Mouse (Mus musculus): ENCODE measurements around the gene Casp8. TPM values are rescaled to one million over a fixed set of nuclear protein-coding genes. Genes with fewer than 3 reads are reported as not detected.

Gene Casp8
- polyA plus RNA-seq, 1 experiment from 2014 or later = 2.1 TPM

DNA sequence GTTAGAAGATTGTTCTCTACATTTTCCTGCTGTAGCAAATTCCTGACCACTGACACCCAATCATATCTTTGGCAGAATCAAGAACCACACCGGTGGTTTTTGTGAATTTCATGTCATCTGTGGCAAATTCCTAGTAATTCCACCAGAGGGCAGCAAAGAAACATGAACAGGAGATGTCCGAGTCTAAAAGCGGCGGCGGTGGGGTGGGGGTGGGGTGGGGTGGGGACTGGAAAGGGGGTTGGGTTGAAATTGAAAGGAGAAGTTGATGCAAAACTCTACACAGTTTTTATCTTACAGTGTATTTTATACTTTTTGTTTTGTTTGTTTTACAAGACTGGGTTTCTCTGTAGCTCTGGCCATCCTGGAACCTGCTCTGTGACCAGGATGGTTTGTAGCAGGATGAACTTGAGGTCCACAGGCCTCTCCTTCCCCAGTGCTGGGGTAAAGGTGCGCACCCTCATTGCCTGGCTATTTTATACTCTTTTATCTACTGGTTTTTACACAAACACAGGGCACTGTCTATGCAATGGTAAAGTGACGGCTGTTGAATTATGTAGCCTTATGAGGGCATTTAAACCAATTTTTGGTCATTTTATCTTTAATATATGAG lies 25.0 kb upstream of the Casp8 start:
- Histone ChIP-seq H3K9ac (replicated peaks; ENCODE audit: low read depth, low read length) (no peak overlapping the region), H3K4me2 (ENCODE audit: low read depth, low read length) (no peak overlapping the region), H3K4me3 (ENCODE audit: low read depth, low read length) (no peak overlapping the region), H3K27me3 (ENCODE audit: control insufficient read depth, insufficient read depth, low read length) (no peaks in the 10 kb centered on the region), H3K27ac (ENCODE audit: low read depth, low read length) (no peak overlapping the region), H3K9me3 (ENCODE audit: control insufficient read depth, low read length) (no peaks in the 10 kb centered on the region), H3K4me1 (ENCODE audit: control insufficient read depth, insufficient read depth, low read length) (no peaks in the 10 kb centered on the region), H3K36me3 (ENCODE audit: control insufficient read depth, insufficient read depth, low read length) (no peaks in the 10 kb centered on the region)
- ATAC-seq (ENCODE audit: low read depth) = peak; percentile 38; the same call in 1 of the 2 replicates
- 29% methylated on average over 7 of the region's 7 CpGs for WGBS

DNA sequence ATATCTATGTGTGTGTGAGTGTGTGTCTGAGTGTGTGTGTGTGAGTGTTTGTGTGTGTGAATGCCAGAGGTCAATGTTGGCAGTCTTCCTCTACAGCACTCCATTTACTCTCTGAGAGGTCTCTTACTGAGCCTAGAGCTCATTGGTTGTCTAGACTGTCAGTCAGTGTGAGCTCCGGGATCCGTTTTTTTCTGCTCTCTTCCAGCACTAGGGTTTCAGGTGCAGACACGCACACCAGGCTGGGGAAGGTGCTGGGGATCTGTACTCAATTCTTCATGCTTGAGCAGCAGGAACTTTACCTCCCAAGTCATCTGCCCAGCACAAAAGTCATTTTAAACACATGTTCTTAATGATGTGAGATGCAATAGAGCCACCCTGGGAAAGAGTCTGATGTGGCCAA lies 23.1 kb upstream of the Casp8 start:
- 79% methylated on average over 3 of the region's 3 CpGs for WGBS
- no peaks in the 10 kb centered on the region for H3K27me3 ChIP-seq (ENCODE audit: control insufficient read depth, insufficient read depth, low read length)
- no peaks in the 10 kb centered on the region for H3K4me1 ChIP-seq (ENCODE audit: control insufficient read depth, insufficient read depth, low read length)
- H3K4me2 ChIP-seq (ENCODE audit: low read depth, low read length) = no peak overlapping the region
- no peaks in the 10 kb centered on the region for H3K9me3 ChIP-seq (ENCODE audit: control insufficient read depth, low read length)
- H3K27ac ChIP-seq (ENCODE audit: low read depth, low read length) = no peak overlapping the region
- ATAC-seq (ENCODE audit: low read depth) = no peak
- no peak overlapping the region for H3K9ac ChIP-seq (replicated peaks; ENCODE audit: low read depth, low read length)
- H3K36me3 ChIP-seq (ENCODE audit: control insufficient read depth, insufficient read depth, low read length) = no peaks in the 10 kb centered on the region
- no peak overlapping the region for H3K4me3 ChIP-seq (ENCODE audit: low read depth, low read length)

DNA sequence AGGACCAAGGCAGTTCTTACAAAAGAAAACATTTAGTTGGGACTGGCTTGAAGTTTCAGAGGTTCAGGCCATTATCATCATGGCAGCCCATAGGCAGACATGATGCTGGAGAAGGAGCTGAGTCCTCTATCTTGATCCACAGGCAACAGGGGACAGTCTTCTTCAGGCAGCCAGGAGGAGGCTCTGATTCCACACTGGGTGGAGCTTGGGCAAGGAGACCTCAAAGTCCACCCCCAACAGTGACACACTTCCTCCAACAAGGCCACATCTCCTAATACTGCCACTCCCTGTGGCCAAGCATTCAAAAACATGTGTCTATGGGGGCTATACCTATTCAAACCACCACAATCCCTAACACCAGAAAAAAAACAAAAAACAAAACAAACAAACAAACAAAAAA lies 21.9 kb upstream of the Casp8 start:
- no peaks in the 10 kb centered on the region for H3K36me3 ChIP-seq (ENCODE audit: control insufficient read depth, insufficient read depth, low read length)
- no peaks in the 10 kb centered on the region for H3K27me3 ChIP-seq (ENCODE audit: control insufficient read depth, insufficient read depth, low read length)
- no peak overlapping the region for H3K9ac ChIP-seq (replicated peaks; ENCODE audit: low read depth, low read length)
- ATAC-seq (ENCODE audit: low read depth) = no peak
- H3K4me2 ChIP-seq (ENCODE audit: low read depth, low read length) = no peak overlapping the region
- H3K4me3 ChIP-seq (ENCODE audit: low read depth, low read length) = no peak overlapping the region
- no peaks in the 10 kb centered on the region for H3K4me1 ChIP-seq (ENCODE audit: control insufficient read depth, insufficient read depth, low read length)
- H3K27ac ChIP-seq (ENCODE audit: low read depth, low read length) = no peak overlapping the region
- no peaks in the 10 kb centered on the region for H3K9me3 ChIP-seq (ENCODE audit: control insufficient read depth, low read length)

DNA sequence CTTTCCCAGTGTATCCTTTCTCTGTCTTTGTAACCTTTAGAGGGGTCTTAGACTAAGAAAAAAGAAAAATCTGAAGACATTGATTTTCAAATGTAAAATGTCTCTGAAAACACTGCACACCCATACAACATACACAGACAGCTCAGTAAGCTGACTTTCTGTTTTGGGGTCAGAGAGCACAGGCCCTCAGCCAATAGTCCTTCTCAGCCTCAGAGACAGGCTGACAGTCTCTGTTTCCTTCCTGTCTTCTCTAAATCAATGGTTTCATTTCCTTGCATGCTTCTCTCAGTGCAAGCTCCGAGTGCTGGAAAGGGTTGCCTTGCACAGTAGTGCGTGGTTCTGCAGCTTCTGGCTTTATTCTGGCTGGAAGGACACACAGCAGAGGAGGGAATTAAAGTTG lies 21.3 kb upstream of the Casp8 start:
- H3K9ac ChIP-seq (replicated peaks; ENCODE audit: low read depth, low read length) = no peak overlapping the region
- no peaks in the 10 kb centered on the region for H3K4me1 ChIP-seq (ENCODE audit: control insufficient read depth, insufficient read depth, low read length)
- no peaks in the 10 kb centered on the region for H3K36me3 ChIP-seq (ENCODE audit: control insufficient read depth, insufficient read depth, low read length)
- 78% methylated on average over 2 of the region's 2 CpGs for whole genome bisulfite sequencing
- ATAC-seq (ENCODE audit: low read depth) = no peak
- no peak overlapping the region for H3K4me2 ChIP-seq (ENCODE audit: low read depth, low read length)
- no peaks in the 10 kb centered on the region for H3K9me3 ChIP-seq (ENCODE audit: control insufficient read depth, low read length)
- H3K4me3 ChIP-seq (ENCODE audit: low read depth, low read length) = no peak overlapping the region
- no peaks in the 10 kb centered on the region for H3K27me3 ChIP-seq (ENCODE audit: control insufficient read depth, insufficient read depth, low read length)
- H3K27ac ChIP-seq (ENCODE audit: low read depth, low read length) = no peak overlapping the region

DNA sequence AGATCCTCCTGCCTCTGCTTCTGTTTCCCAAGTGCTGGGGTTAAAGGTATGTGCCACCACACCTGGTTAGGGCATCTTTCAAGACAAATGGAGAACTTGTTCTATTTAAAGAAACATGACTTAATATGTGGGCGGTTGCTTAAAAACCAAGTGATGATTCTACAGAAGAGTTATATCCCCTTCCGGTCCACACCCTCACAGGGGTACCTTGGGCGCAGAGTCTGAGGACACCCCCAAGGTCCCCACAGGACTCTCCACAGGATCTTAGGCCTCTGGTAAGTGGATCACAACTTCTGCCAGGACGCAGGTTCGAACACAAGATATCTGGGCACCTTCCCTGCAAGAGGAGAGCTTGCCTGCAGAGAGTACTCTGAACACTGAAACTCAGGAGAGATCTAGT lies 19.8 kb upstream of the Casp8 start:
- Histone ChIP-seq H3K27ac (ENCODE audit: low read depth, low read length) (no peak overlapping the region), H3K36me3 (ENCODE audit: control insufficient read depth, insufficient read depth, low read length) (no peaks in the 10 kb centered on the region), H3K9ac (replicated peaks; ENCODE audit: low read depth, low read length) (no peak overlapping the region), H3K9me3 (ENCODE audit: control insufficient read depth, low read length) (no peaks in the 10 kb centered on the region), H3K4me1 (ENCODE audit: control insufficient read depth, insufficient read depth, low read length) (no peaks in the 10 kb centered on the region), H3K27me3 (ENCODE audit: control insufficient read depth, insufficient read depth, low read length) (no peaks in the 10 kb centered on the region), H3K4me2 (ENCODE audit: low read depth, low read length) (no peak overlapping the region), H3K4me3 (ENCODE audit: low read depth, low read length) (no peak overlapping the region)
- 97% methylated on average over 5 of the region's 5 CpGs for WGBS
- no peak for ATAC-seq (ENCODE audit: low read depth)

DNA sequence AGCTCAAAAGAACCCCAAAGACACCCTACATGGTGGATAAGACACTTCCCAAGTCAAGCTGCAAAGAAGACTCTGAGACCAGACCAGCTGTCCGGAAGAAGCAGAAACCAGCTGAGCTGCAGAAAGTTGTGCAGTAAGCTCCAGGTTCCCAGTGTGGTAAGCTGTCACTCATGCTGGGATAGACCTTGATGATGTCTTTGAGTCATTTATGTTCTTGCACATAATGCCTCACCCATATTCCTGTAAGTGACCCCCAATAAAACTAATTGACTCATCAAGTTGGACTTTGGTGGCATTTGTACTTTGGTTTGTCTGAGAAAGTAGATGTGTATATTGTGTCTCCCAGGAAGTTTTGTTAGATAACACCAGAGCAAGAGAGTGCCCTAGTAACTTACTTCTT lies 17.6 kb upstream of the Casp8 start:
- Histone ChIP-seq H3K9ac (replicated peaks; ENCODE audit: low read depth, low read length) (no peak overlapping the region), H3K9me3 (ENCODE audit: control insufficient read depth, low read length) (no peaks in the 10 kb centered on the region), H3K4me1 (ENCODE audit: control insufficient read depth, insufficient read depth, low read length) (no peaks in the 10 kb centered on the region), H3K36me3 (ENCODE audit: control insufficient read depth, insufficient read depth, low read length) (no peaks in the 10 kb centered on the region), H3K27ac (ENCODE audit: low read depth, low read length) (no peak overlapping the region), H3K4me2 (ENCODE audit: low read depth, low read length) (no peak overlapping the region), H3K4me3 (ENCODE audit: low read depth, low read length) (no peak overlapping the region), H3K27me3 (ENCODE audit: control insufficient read depth, insufficient read depth, low read length) (no peaks in the 10 kb centered on the region)
- ATAC-seq (ENCODE audit: low read depth) = no peak
- 92% methylated on average over 1 of the region's 1 CpGs for WGBS

DNA sequence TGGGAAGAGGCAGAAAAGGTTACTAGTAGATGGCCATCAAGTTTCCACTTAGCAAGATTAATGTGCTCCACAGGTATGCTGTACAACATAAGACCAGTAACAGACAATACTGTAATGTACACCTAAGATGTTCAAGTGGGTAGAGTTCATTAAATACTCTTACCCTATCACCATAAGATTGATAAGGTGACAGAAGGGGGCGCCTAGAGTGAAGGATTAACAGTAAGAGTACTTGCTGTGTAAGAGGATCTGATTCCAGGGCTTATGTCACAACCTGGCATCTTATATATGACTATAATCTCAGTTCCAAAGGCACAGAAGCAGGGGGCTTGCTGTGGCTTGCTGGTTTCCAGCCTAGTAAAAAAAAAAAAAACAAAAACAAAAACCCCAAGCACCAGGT lies 16.9 kb upstream of the Casp8 start:
- no peaks in the 10 kb centered on the region for H3K9me3 ChIP-seq (ENCODE audit: control insufficient read depth, low read length)
- H3K4me1 ChIP-seq (ENCODE audit: control insufficient read depth, insufficient read depth, low read length) = no peaks in the 10 kb centered on the region
- ATAC-seq (ENCODE audit: low read depth) = no peak
- H3K4me3 ChIP-seq (ENCODE audit: low read depth, low read length) = no peak overlapping the region
- WGBS = 43% methylated on average over 1 of the region's 1 CpGs
- no peaks in the 10 kb centered on the region for H3K27me3 ChIP-seq (ENCODE audit: control insufficient read depth, insufficient read depth, low read length)
- no peak overlapping the region for H3K9ac ChIP-seq (replicated peaks; ENCODE audit: low read depth, low read length)
- no peak overlapping the region for H3K27ac ChIP-seq (ENCODE audit: low read depth, low read length)
- H3K36me3 ChIP-seq (ENCODE audit: control insufficient read depth, insufficient read depth, low read length) = no peaks in the 10 kb centered on the region
- no peak overlapping the region for H3K4me2 ChIP-seq (ENCODE audit: low read depth, low read length)

DNA sequence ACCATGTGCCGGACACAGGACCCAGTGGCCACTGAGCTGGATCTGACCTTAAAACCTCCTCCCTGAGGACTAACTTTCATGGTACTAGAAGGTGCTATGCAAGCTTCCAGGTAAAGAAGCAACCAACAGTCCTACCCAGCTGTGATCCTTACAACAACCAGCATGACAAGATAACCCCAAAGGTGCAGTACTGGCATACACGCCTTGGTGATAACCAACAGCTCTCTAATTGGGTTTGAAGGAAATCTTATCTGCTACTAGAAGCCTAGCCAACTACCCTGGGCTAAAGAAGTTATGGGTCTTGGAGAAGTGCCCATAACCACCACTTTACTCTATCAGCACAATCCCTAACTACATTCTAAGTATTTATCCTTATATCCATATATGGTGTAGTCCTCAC lies 8.9 kb upstream of the Casp8 start:
- no peak overlapping the region for H3K27ac ChIP-seq (ENCODE audit: low read depth, low read length)
- no peaks in the 10 kb centered on the region for H3K36me3 ChIP-seq (ENCODE audit: control insufficient read depth, insufficient read depth, low read length)
- no peak overlapping the region for H3K9ac ChIP-seq (replicated peaks; ENCODE audit: low read depth, low read length)
- ATAC-seq (ENCODE audit: low read depth) = no peak
- 100% methylated on average over 2 of the region's 2 CpGs for WGBS
- H3K4me2 ChIP-seq (ENCODE audit: low read depth, low read length) = no peak overlapping the region
- no peak overlapping the region for H3K4me3 ChIP-seq (ENCODE audit: low read depth, low read length)
- H3K9me3 ChIP-seq (ENCODE audit: control insufficient read depth, low read length) = no peaks in the 10 kb centered on the region
- H3K4me1 ChIP-seq (ENCODE audit: control insufficient read depth, insufficient read depth, low read length) = no peaks in the 10 kb centered on the region
- H3K27me3 ChIP-seq (ENCODE audit: control insufficient read depth, insufficient read depth, low read length) = no peaks in the 10 kb centered on the region

DNA sequence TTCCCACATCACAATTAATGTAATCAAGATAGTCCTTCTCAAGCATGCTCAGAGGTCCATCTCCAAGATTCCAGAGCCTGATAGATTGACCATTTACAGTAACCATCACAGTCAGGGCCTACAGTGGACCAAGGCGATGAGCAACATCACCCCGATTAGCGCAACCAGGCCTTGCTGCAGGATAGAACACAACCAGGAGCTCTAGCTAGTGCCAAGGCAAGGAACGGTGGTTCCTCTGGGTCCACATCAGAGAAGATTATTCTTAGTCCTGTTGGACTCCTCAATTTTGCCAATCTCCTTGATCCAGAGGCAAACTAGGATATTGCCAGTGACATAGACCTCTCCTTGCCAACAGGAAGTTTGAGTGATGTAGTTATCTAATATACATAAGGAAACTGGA lies 6.8 kb upstream of the Casp8 start:
- Histone ChIP-seq H3K4me2 (ENCODE audit: low read depth, low read length) (no peak overlapping the region), H3K36me3 (ENCODE audit: control insufficient read depth, insufficient read depth, low read length) (no peaks in the 10 kb centered on the region), H3K4me1 (ENCODE audit: control insufficient read depth, insufficient read depth, low read length) (no peaks in the 10 kb centered on the region), H3K9me3 (ENCODE audit: control insufficient read depth, low read length) (no peaks in the 10 kb centered on the region), H3K27ac (ENCODE audit: low read depth, low read length) (no peak overlapping the region), H3K27me3 (ENCODE audit: control insufficient read depth, insufficient read depth, low read length) (no peaks in the 10 kb centered on the region), H3K9ac (replicated peaks; ENCODE audit: low read depth, low read length) (no peak overlapping the region), H3K4me3 (ENCODE audit: low read depth, low read length) (no peak overlapping the region)
- ATAC-seq (ENCODE audit: low read depth) = no peak
- 98% methylated on average over 4 of the region's 4 CpGs for WGBS
